Mouse (Mus musculus) neural tube, embryonic 15.5 days (tissue): Measurements from ENCODE around the gene Myo18a. TPM values are rescaled to one million over a fixed set of nuclear protein-coding genes. Genes with fewer than 3 reads are reported as not detected.
A peak's percentile ranks its signal among the peaks of the same experiment; 100 is the strongest.

Source experiments
- ATAC-seq: fragments of 200-750 bp; cut with Nextera tagmentation; 2 replicates; pipeline ENCODE4 v1.8.0; 2017; ENCODE audit warnings: mild to moderate bottlenecking, moderate TSS enrichment, moderate library complexity; ENCODE audit not compliant: low FRiP score
- H3K27ac ChIP-seq: fragments of 300-500 bp; sonication (generic); replicated peaks from 2 replicates; pipeline ENCODE4 v1.5.1; 2015; ENCODE audit warnings: mild to moderate bottlenecking, inconsistent platforms
- H3K27me3 ChIP-seq: fragments of 300-500 bp; sonication (generic); replicated peaks from 2 replicates; pipeline ENCODE4 v1.6.1; 2015; ENCODE audit warnings: inconsistent platforms
- H3K36me3 ChIP-seq: fragments of 300-500 bp; sonication (generic); 2 replicates; pipeline ENCODE4 v1.6.1; 2015; ENCODE audit warnings: inconsistent platforms
- H3K4me1 ChIP-seq: fragments of 300-500 bp; sonication (generic); 2 replicates; pipeline ENCODE4 v1.6.1; 2015; ENCODE audit warnings: inconsistent platforms
- H3K4me2 ChIP-seq: fragments of 300-500 bp; sonication (generic); 2 replicates; pipeline ENCODE4 v1.6.1; 2015; ENCODE audit warnings: inconsistent platforms, mild to moderate bottlenecking, moderate library complexity
- H3K4me3 ChIP-seq: fragments of 300-500 bp; sonication (generic); replicated peaks from 2 replicates; pipeline ENCODE4 v1.5.1; 2015; ENCODE audit warnings: mild to moderate bottlenecking, inconsistent platforms
- H3K9ac ChIP-seq: fragments of 300-500 bp; sonication (generic); replicated peaks from 2 replicates; pipeline ENCODE4 v1.6.1; 2015; ENCODE audit warnings: mild to moderate bottlenecking, inconsistent platforms
- H3K9me3 ChIP-seq: fragments of 300-500 bp; sonication (generic); replicated peaks from 2 replicates; pipeline ENCODE4 v1.6.1; 2016; ENCODE audit warnings: inconsistent platforms
- WGBS: fragments of 180-500 bp; shearing (Covaris S2); methylation state at CpG from one replicate; pipeline ENCODE4 v1.1.7; 2015; ENCODE audit warnings: mixed read lengths; 5-methylcytosine and 5-hydroxymethylcytosine counted together
- polyA plus RNA-seq: library from polyadenylated mRNA; unstranded; fragments of >200 nt; fragmentation: Nextera tagmentation; extraction: Ambion mirVana; gene quantifications from 2 replicates; pipeline ENCODE4 v1.2.1, GENCODE M21; 2015

Myo18a gene
- polyA plus RNA-seq, 1 experiment from 2014 or later: 39.6 TPM

DNA sequence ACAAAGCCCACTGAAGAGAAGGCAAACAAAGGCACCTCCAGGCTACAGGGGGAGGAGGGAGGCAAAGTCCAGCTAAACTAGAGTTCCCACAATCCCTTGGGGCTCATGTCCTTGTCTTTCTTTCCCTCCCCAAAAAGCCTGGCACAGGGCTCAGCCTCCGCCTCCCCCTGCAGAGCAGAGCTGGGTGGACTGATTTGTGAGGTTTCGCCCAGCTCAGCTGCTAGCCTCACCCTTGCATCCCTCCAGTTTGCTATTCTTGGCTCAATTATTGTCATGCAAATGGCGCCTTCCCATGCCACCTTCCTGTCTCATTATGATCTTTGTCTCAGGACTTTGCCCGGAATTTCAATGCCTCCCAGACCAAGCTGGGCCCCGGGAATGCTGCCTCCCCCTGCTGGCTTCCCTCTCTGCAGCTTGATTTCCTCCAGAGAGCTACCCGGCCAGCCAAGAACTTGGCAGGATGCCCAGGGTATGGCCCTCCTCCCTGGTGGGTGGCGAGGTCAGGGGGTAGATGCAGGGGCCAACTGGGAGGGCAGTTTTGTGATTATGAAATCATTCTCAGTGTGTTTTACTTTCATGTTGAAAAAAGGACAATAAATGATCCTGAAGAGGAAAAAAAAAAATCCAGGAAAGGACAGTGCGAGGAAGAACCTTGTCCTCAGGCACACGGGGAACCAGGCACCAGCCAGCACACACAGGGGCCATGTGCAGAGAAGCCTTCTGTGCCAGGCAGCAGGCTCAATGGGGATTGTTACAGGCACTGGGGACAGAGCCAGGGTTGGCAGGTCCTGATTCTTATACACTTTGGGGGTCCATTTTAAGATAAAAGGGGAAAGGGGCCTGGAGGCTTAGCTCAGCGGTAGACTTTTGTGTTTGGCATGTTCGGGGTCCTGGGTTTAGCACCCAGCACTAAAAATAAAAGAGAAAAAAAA is 131.0 kb downstream of the Myo18a start, which contains the start of gene Pipox:
Pipox (minus strand) TSS at position 310 of the 932 bp plus-strand sequence.
- H3K4me1 ChIP-seq: peaks cover 70% of the 10 kb centered on the region
- H3K9ac ChIP-seq: no peak within 1 kb of the TSS
- H3K27me3 ChIP-seq: peaks cover 5% of the 10 kb centered on the region; the same call in 1 of the 2 replicates
- H3K4me2 ChIP-seq: peak within 1 kb of the TSS; percentile 28
- H3K27ac ChIP-seq: peak within 1 kb of the TSS; percentile 76
- H3K4me3 ChIP-seq: no peak within 1 kb of the TSS
- peak; percentile 74; the same call in 1 of the 2 replicates for ATAC-seq
- WGBS: 14% methylated on average over 11 of the region's 11 CpGs
- no peaks in the 10 kb centered on the region for H3K36me3 ChIP-seq
- no peaks in the 10 kb centered on the region for H3K9me3 ChIP-seq

DNA sequence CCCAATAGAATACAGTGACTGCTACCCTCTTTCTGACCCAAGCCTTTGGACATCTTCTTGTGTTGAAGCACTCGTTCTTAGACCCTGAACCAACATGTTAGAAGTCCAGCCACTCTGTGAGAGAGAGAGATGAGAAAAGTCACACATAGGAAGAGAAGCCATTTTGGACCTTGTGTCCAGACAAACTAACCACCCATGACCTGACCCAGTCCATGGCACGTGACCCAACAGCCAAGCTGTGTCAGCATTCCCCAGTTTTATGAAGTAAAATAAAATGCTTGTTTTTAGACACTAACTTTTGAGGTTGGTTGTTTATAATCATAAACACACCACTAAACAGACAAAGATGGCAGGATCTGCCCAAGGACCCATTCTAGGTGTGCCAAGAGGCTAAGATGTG is 131.9 kb downstream of the Myo18a start:
- WGBS: 77% methylated on average over 2 of the region's 2 CpGs
- H3K9me3 ChIP-seq: no peaks in the 10 kb centered on the region
- ATAC-seq: no peak
- no peaks in the 10 kb centered on the region for H3K36me3 ChIP-seq
- peaks cover 5% of the 10 kb centered on the region; the same call in 1 of the 2 replicates for H3K27me3 ChIP-seq
- H3K4me3 ChIP-seq: no peak overlapping the region
- no peak overlapping the region for H3K9ac ChIP-seq
- H3K27ac ChIP-seq: peak overlapping the region; percentile 76; the same call in 1 of the 2 replicates
- peaks cover 70% of the 10 kb centered on the region for H3K4me1 ChIP-seq
- no peak overlapping the region for H3K4me2 ChIP-seq

DNA sequence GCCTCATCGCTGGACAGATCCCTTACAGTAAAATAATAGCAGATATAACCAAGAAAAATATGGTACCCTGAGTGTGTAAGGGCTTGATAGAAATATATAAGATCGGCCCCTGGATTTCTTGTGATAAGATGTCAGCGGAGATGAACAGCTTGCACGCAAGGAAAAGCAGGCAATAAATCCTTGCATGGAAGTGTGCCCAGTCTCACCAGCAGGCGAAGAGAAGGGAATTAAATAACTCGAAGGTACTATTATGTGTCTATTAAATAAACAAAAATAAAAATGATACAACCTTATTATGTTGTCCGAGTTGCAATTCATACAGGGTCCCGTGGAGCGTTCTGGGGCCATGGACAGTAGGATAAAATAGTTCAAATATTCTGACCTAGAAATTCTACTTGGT is 133.0 kb downstream of the Myo18a start:
- Histone ChIP-seq H3K9me3 (no peaks in the 10 kb centered on the region), H3K27ac (peak overlapping the region; percentile 78), H3K27me3 (peaks cover 5% of the 10 kb centered on the region; the same call in 1 of the 2 replicates), H3K9ac (no peak overlapping the region), H3K4me3 (no peak overlapping the region), H3K4me2 (peak overlapping the region; percentile 35; the same call in 1 of the 2 replicates), H3K4me1 (peaks cover 63% of the 10 kb centered on the region), H3K36me3 (no peaks in the 10 kb centered on the region)
- 28% methylated on average over 9 of the region's 9 CpGs for WGBS
- no peak for ATAC-seq

GRCm38 (mm10) chr11:77896480-77896819 is 133.4 kb downstream of the Myo18a start:
- peak overlapping the region; percentile 29; the same call in 1 of the 2 replicates for H3K9ac ChIP-seq
- peak overlapping the region; percentile 35 for H3K4me2 ChIP-seq
- 22% methylated on average over 6 of the region's 6 CpGs for WGBS
- H3K27ac ChIP-seq: peak overlapping the region; percentile 78
- H3K4me1 ChIP-seq: peaks cover 66% of the 10 kb centered on the region
- H3K4me3 ChIP-seq: no peak overlapping the region
- ATAC-seq: no peak
- peaks cover 5% of the 10 kb centered on the region; the same call in 1 of the 2 replicates for H3K27me3 ChIP-seq
- no peaks in the 10 kb centered on the region for H3K36me3 ChIP-seq
- no peaks in the 10 kb centered on the region for H3K9me3 ChIP-seq

DNA sequence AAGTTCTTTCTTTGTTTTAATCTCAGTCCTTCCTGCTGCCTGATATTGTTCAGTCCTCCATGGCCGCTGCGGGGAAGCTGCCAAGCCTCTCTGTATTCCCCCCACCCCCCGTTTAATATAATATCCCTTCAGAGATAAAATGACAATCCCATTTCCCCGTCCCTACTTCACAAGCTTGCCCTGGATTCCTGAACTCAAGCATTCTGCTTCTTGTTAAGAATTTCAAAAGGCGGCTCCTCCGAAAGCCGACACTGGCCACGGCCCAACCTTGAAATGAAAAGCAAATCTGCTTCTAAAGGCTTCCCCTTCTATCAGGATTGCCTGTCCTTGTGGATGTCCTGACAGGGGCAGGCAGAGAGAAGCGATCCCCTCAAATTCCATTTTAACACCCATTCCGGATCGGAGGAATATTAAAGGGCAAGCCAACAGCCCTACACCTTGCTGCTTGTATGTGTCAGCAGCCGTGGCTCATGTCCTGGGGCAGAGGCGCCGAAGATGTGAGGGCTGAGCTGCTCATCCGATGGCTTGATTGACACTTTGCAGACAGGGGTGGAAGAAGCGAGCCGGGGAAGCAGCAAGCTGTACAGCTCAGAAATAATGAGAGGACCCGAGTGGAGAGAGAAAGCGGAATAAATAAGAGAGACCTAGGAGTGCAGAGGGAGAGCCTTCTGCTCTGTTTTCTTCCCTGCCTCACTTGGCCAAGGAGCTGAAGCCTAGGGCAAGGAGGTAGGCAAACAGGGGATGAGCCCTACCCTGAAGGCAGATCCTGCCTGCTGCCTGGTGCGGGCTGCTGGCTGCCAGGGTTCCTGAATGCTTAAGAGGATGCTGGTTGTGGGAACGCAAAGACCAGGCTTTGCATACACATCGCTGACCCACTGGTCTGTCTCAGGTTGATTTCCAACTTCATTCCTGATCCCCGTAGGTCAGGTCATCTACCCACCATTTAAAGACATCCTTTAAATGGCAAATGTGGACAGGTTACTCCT is 134.1 kb downstream of the Myo18a start:
- Histone ChIP-seq H3K9ac (peak overlapping the region; percentile 29), H3K36me3 (no peaks in the 10 kb centered on the region), H3K27ac (peak overlapping the region; percentile 78), H3K4me2 (peak overlapping the region; percentile 35), H3K9me3 (no peaks in the 10 kb centered on the region), H3K27me3 (peaks cover 5% of the 10 kb centered on the region; the same call in 1 of the 2 replicates), H3K4me1 (peaks cover 69% of the 10 kb centered on the region), H3K4me3 (no peak overlapping the region)
- 17% methylated on average over 23 of the region's 23 CpGs for WGBS
- ATAC-seq: no peak

GRCm38 (mm10) chr11:77900187-77900586 is 137.1 kb downstream of the Myo18a start:
- H3K4me2 ChIP-seq: no peak overlapping the region
- H3K9ac ChIP-seq: no peak overlapping the region
- no peak for ATAC-seq
- H3K36me3 ChIP-seq: no peaks in the 10 kb centered on the region
- WGBS: 92% methylated on average over 3 of the region's 3 CpGs
- H3K4me1 ChIP-seq: peaks cover 56% of the 10 kb centered on the region
- H3K27me3 ChIP-seq: peaks cover 5% of the 10 kb centered on the region; the same call in 1 of the 2 replicates
- H3K27ac ChIP-seq: no peak overlapping the region
- no peak overlapping the region for H3K4me3 ChIP-seq
- H3K9me3 ChIP-seq: no peaks in the 10 kb centered on the region

DNA sequence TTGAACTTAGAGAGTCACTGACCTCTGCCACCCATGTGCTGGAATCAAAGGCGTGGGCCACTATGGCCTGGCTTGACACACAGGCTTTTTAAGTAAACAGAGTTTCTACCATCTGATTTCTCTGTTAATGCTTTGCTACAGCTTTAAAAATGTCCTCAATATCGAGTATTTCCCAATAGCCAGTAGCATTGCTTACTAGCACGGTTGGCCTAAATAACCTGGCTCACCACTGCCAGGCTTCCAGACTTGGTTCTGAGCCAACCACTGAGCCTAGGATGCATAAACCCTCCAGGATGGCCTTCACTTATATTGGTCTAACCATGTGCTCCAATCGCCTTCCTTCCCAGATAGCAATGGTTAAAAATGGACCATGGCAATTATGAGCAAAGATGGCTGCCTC is 137.7 kb downstream of the Myo18a start:
- Histone ChIP-seq H3K9ac (no peak overlapping the region), H3K9me3 (no peaks in the 10 kb centered on the region), H3K27ac (no peak overlapping the region), H3K36me3 (no peaks in the 10 kb centered on the region), H3K4me1 (peaks cover 51% of the 10 kb centered on the region), H3K4me2 (no peak overlapping the region), H3K27me3 (peaks cover 5% of the 10 kb centered on the region; the same call in 1 of the 2 replicates), H3K4me3 (no peak overlapping the region)
- 83% methylated on average over 4 of the region's 4 CpGs for WGBS
- ATAC-seq: no peak

GRCm38 (mm10) chr11:77901366-77901765 is 138.3 kb downstream of the Myo18a start:
- H3K9me3 ChIP-seq: no peaks in the 10 kb centered on the region
- no peak overlapping the region for H3K4me2 ChIP-seq
- no peak for ATAC-seq
- H3K4me3 ChIP-seq: no peak overlapping the region
- H3K36me3 ChIP-seq: no peaks in the 10 kb centered on the region
- H3K4me1 ChIP-seq: peaks cover 50% of the 10 kb centered on the region
- no peak overlapping the region for H3K9ac ChIP-seq
- 62% methylated on average over 5 of the region's 5 CpGs for WGBS
- H3K27ac ChIP-seq: peak overlapping the region; percentile 67
- H3K27me3 ChIP-seq: peaks cover 5% of the 10 kb centered on the region; the same call in 1 of the 2 replicates

GRCm38 (mm10) chr11:77901775-77902355 is 138.8 kb downstream of the Myo18a start:
- no peak overlapping the region for H3K4me2 ChIP-seq

GRCm38 (mm10) chr11:77903761-77904160 is 140.7 kb downstream of the Myo18a start:
- Histone ChIP-seq H3K36me3 (no peaks in the 10 kb centered on the region), H3K9me3 (no peaks in the 10 kb centered on the region), H3K27ac (peak overlapping the region; percentile 68), H3K9ac (no peak overlapping the region), H3K27me3 (0 out of 2 replicates have a peak, but pooled peaks cover 4% of the 10 kb centered on the region), H3K4me1 (peaks cover 42% of the 10 kb centered on the region), H3K4me3 (no peak overlapping the region), H3K4me2 (no peak overlapping the region)
- ATAC-seq: no peak; the same call in 1 of the 2 replicates
- WGBS: 25% methylated on average over 3 of the region's 3 CpGs

More at GRCm38 (mm10) chr11:77901775-77902355, 138.8 kb downstream of the Myo18a start:
- no peaks in the 10 kb centered on the region for H3K9me3 ChIP-seq
- H3K4me3 ChIP-seq: no peak overlapping the region
- peaks cover 5% of the 10 kb centered on the region; the same call in 1 of the 2 replicates for H3K27me3 ChIP-seq
- no peak overlapping the region for H3K9ac ChIP-seq
- no peaks in the 10 kb centered on the region for H3K36me3 ChIP-seq
- peaks cover 50% of the 10 kb centered on the region for H3K4me1 ChIP-seq
- 40% methylated on average over 8 of the region's 8 CpGs for WGBS
- ATAC-seq: no peak
- H3K27ac ChIP-seq: peak overlapping the region; percentile 67

DNA sequence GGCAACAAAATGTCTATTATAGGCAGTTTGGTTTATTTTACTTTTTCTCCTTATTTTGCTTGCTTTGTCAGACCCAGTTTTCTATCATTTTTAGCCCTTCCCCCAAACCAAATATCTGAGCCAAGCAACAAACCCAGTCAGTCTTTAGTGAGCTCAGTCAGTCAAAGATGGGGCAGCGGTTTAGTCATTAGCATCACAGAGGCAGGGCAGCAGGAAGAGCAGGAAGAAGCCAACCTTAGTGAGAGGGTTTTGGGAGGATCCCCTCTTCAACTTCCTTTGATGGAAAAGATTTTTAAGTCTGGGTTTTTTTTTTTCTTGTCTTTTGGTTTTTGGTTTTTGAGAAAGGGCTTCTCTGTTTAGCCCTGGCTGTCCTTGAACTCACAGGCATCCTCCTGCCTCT is 141.7 kb downstream of the Myo18a start:
- H3K9ac ChIP-seq: no peak overlapping the region
- no peak for ATAC-seq
- H3K9me3 ChIP-seq: no peaks in the 10 kb centered on the region
- 0 out of 2 replicates have a peak, but pooled peaks cover 4% of the 10 kb centered on the region for H3K27me3 ChIP-seq
- peaks cover 48% of the 10 kb centered on the region for H3K4me1 ChIP-seq
- H3K4me3 ChIP-seq: no peak overlapping the region
- 51% methylated on average over 1 of the region's 1 CpGs for WGBS
- no peaks in the 10 kb centered on the region for H3K36me3 ChIP-seq
- no peak overlapping the region for H3K4me2 ChIP-seq
- no peak overlapping the region for H3K27ac ChIP-seq
